Mouse (Mus musculus) cerebellum, adult 2 months (tissue): ENCODE results near the gene Iah1.

Experiments used
- CTCF ChIP-seq: fragments of 200-500 bp; IDR thresholded peaks from 2 replicates; pipeline ENCODE4 v1.5.1; 2011; ENCODE audit warnings: low read depth, mild to moderate bottlenecking, control low read depth, low read length, moderate library complexity, borderline replicate concordance; ENCODE audit not compliant: insufficient read depth
- POLR2A ChIP-seq: fragments of 200-500 bp; IDR thresholded peaks from 2 replicates; pipeline ENCODE4 v1.6.1; 2011; ENCODE audit warnings: low read length, control low read depth, borderline replicate concordance; ENCODE audit not compliant: insufficient read depth

GRCm38 (mm10) chr12:21274446-21274845 lies 41.7 kb upstream of the Iah1 start:
- TF ChIP-seq POLR2A (no peak), CTCF (no peak)
